Mouse (Mus musculus) CH12.LX (cell line): ENCODE data around the gene Cyfip2. TPM values are rescaled to one million over a fixed set of nuclear protein-coding genes. Genes with fewer than 3 reads are reported as not detected.

Experiments used
- DNase-seq: peaks from one replicate; pipeline ENCODE4 v3.0.0-alpha.2; 2013; ENCODE audit errors: extremely low read depth
- H3K27ac ChIP-seq: 2 replicates; pipeline ENCODE4 v1.5.1; 2012; ENCODE audit warnings: low read depth, mild to moderate bottlenecking, control low read depth, moderate library complexity; ENCODE audit not compliant: insufficient read depth
- H3K27me3 ChIP-seq: replicated peaks from 2 replicates; pipeline ENCODE3; 2012; ENCODE audit warnings: inconsistent platforms
- H3K36me3 ChIP-seq, 2 experiments: replicated peaks in 1 of 2; 2 replicates each; pipeline versions ENCODE3 to v1.6.1; 2012; ENCODE audit warnings: inconsistent platforms in 1 of 2, low read length in 1 of 2, mild to moderate bottlenecking in 1 of 2, mixed read lengths in 1 of 2, moderate library complexity in 1 of 2; ENCODE audit not compliant: control insufficient read depth in 1 of 2, insufficient read depth in 1 of 2
- H3K4me1 ChIP-seq, 2 experiments: 2 replicates each; pipeline ENCODE4 v1.6.1; 2012; ENCODE audit warnings: inconsistent platforms in 1 of 2, moderate library complexity in 1 of 2; ENCODE audit not compliant: insufficient read depth in 2 of 2, control insufficient read depth in 1 of 2
- H3K4me2 ChIP-seq: 2 replicates; pipeline ENCODE4 v1.6.1; 2012; ENCODE audit warnings: low read depth, mild to moderate bottlenecking, control low read depth; ENCODE audit not compliant: poor library complexity, insufficient read depth, severe bottlenecking
- H3K4me3 ChIP-seq, 3 experiments: fragments of 150-350 bp in 1 of 3; sonication (generic) in 1 of 3; replicated peaks in 1 of 3; 2 replicates each; pipeline versions ENCODE3 to v1.5.1; 2011 to 2012; ENCODE audit warnings: low read depth in 2 of 3, low read length in 2 of 3, mild to moderate bottlenecking in 2 of 3, moderate library complexity in 2 of 3, control low read depth in 1 of 3, improper control_type of control experiment in 1 of 3, inconsistent platforms in 1 of 3, mixed read lengths in 1 of 3; ENCODE audit not compliant: poor library complexity in 1 of 3
- H3K79me2 ChIP-seq: replicated peaks from 2 replicates; pipeline ENCODE4 v1.6.1; 2012; ENCODE audit warnings: mild to moderate bottlenecking, moderate library complexity; ENCODE audit not compliant: control insufficient read depth, poor library complexity, insufficient read depth, severe bottlenecking; ENCODE audit errors: extremely low read depth
- H3K9ac ChIP-seq: 2 replicates; pipeline ENCODE4 v1.6.1; 2012; ENCODE audit warnings: low read depth, mild to moderate bottlenecking, control low read depth, moderate library complexity; ENCODE audit not compliant: insufficient read depth
- H3K9me3 ChIP-seq: replicated peaks from 2 replicates; pipeline ENCODE3; 2012; ENCODE audit warnings: low read length, inconsistent platforms, mixed read lengths
- BHLHE40 ChIP-seq: IDR thresholded peaks from 2 replicates; pipeline ENCODE4 v1.6.1; 2011; ENCODE audit warnings: mild to moderate bottlenecking, low read depth, low read length, improper control_type of control experiment
- CHD2 ChIP-seq: IDR thresholded peaks from 2 replicates; pipeline ENCODE4 v1.6.1; 2011; ENCODE audit warnings: low read length, improper control_type of control experiment
- CTCF ChIP-seq, 2 experiments: IDR thresholded peaks in 1 of 2; conservative IDR thresholded peaks in 1 of 2; 2 replicates each; pipeline ENCODE4 v1.5.1; 2011 to 2012; ENCODE audit warnings: low read depth in 2 of 2, low read length in 2 of 2, improper control_type of control experiment in 1 of 2, inconsistent platforms in 1 of 2, mild to moderate bottlenecking in 1 of 2, moderate library complexity in 1 of 2
- E2F4 ChIP-seq: IDR thresholded peaks from 2 replicates; pipeline ENCODE4 v1.6.1; 2011; ENCODE audit warnings: low read depth, low read length, improper control_type of control experiment; ENCODE audit not compliant: insufficient replicate concordance
- ELF1 ChIP-seq: IDR thresholded peaks from 2 replicates; pipeline ENCODE4 v1.6.1; 2014; ENCODE audit warnings: low read depth, mild to moderate bottlenecking, inconsistent platforms, low read length, improper control_type of control experiment
- ETS1 ChIP-seq: conservative IDR thresholded peaks from 2 replicates; pipeline ENCODE4 v1.6.1; 2012; ENCODE audit warnings: low read depth, mild to moderate bottlenecking, inconsistent platforms, low read length, improper control_type of control experiment, moderate library complexity
- HCFC1 ChIP-seq: IDR thresholded peaks from 2 replicates; pipeline ENCODE4 v1.6.1; 2012; ENCODE audit warnings: low read depth, mild to moderate bottlenecking, inconsistent platforms, low read length, improper control_type of control experiment
- JUN ChIP-seq: IDR thresholded peaks from 2 replicates; pipeline ENCODE4 v1.6.1; 2011; ENCODE audit warnings: low read depth, mild to moderate bottlenecking, low read length, improper control_type of control experiment, moderate library complexity; ENCODE audit not compliant: insufficient read depth
- JUND ChIP-seq: conservative IDR thresholded peaks from 2 replicates; pipeline ENCODE4 v1.6.1; 2011; ENCODE audit warnings: low read depth, low read length, improper control_type of control experiment
- MAFK ChIP-seq: IDR thresholded peaks from 2 replicates; pipeline ENCODE4 v1.6.1; 2011; ENCODE audit warnings: low read length, improper control_type of control experiment; ENCODE audit not compliant: insufficient replicate concordance
- MAX ChIP-seq: IDR thresholded peaks from 2 replicates; pipeline ENCODE4 v1.6.1; 2011; ENCODE audit warnings: low read length, improper control_type of control experiment
- MEF2A ChIP-seq: IDR thresholded peaks from 2 replicates; pipeline ENCODE4 v1.6.1; 2014; ENCODE audit warnings: low read depth, mild to moderate bottlenecking, inconsistent platforms, low read length, improper control_type of control experiment, borderline replicate concordance
- MXI1 ChIP-seq: IDR thresholded peaks from 2 replicates; pipeline ENCODE4 v1.6.1; 2011; ENCODE audit warnings: mild to moderate bottlenecking, low read depth, low read length, improper control_type of control experiment
- MYC ChIP-seq: IDR thresholded peaks from 2 replicates; pipeline ENCODE4 v1.6.1; 2011; ENCODE audit warnings: low read depth, mild to moderate bottlenecking, improper control_type of control experiment, low read length
- NRF1 ChIP-seq: IDR thresholded peaks from 2 replicates; pipeline ENCODE4 v1.6.1; 2014; ENCODE audit warnings: low read depth, mild to moderate bottlenecking, inconsistent platforms, low read length, improper control_type of control experiment, moderate library complexity
- PAX5 ChIP-seq: IDR thresholded peaks from 2 replicates; pipeline ENCODE4 v1.6.1; 2012; ENCODE audit warnings: low read length, inconsistent platforms, mixed read lengths
- POLR2A ChIP-seq: IDR thresholded peaks from 2 replicates; pipeline ENCODE4 v1.6.1; 2011; ENCODE audit warnings: low read depth, mild to moderate bottlenecking, improper control_type of control experiment, low read length
- POLR2AphosphoS2 ChIP-seq: IDR thresholded peaks from 2 replicates; pipeline ENCODE4 v1.6.1; 2011; ENCODE audit warnings: low read depth, low read length, improper control_type of control experiment
- RAD21 ChIP-seq: IDR thresholded peaks from 2 replicates; pipeline ENCODE4 v1.6.1; 2011; ENCODE audit warnings: low read depth, mild to moderate bottlenecking, low read length, improper control_type of control experiment, moderate library complexity
- RCOR1 ChIP-seq: conservative IDR thresholded peaks from 2 replicates; pipeline ENCODE4 v1.6.1; 2012; ENCODE audit warnings: low read depth, mild to moderate bottlenecking, inconsistent platforms, low read length, improper control_type of control experiment
- SMC3 ChIP-seq: IDR thresholded peaks from 2 replicates; pipeline ENCODE4 v1.6.1; 2011; ENCODE audit warnings: low read depth, low read length, improper control_type of control experiment
- TBP ChIP-seq: conservative IDR thresholded peaks from 2 replicates; pipeline ENCODE4 v1.6.1; 2011; ENCODE audit warnings: low read depth, low read length, improper control_type of control experiment
- TCF12 ChIP-seq: IDR thresholded peaks from 2 replicates; pipeline ENCODE4 v1.6.1; 2014; ENCODE audit warnings: low read depth, mild to moderate bottlenecking, inconsistent platforms, low read length, improper control_type of control experiment
- UBTF ChIP-seq: IDR thresholded peaks from 2 replicates; pipeline ENCODE4 v1.6.1; 2012; ENCODE audit warnings: low read depth, mild to moderate bottlenecking, inconsistent platforms, low read length, improper control_type of control experiment, moderate library complexity
- USF1 ChIP-seq: IDR thresholded peaks from 2 replicates; pipeline ENCODE4 v1.6.1; 2014; ENCODE audit warnings: low read depth, mild to moderate bottlenecking, inconsistent platforms, low read length, improper control_type of control experiment
- USF2 ChIP-seq: conservative IDR thresholded peaks from 2 replicates; pipeline ENCODE4 v1.6.1; 2011; ENCODE audit warnings: low read depth, low read length, improper control_type of control experiment
- ZNF384 ChIP-seq: IDR thresholded peaks from 2 replicates; pipeline ENCODE4 v1.6.1; 2012; ENCODE audit warnings: low read depth, low read length, improper control_type of control experiment, inconsistent platforms
- dilution Hi-C: fragments of 300-500 bp; cut with MboI; formaldehyde crosslinking; loops from 2 replicates; pipeline ENCODE4 v1.14.3; 2020; ENCODE audit warnings: low sequenced_read_pairs; ENCODE audit not compliant: extremely low pct_unique_long_range_greater_than_20kb, extremely low pct_ligation_motif_present
- in situ Hi-C: fragments of 300-500 bp; cut with MboI; formaldehyde crosslinking; loops from 3 replicates; pipeline ENCODE4 v1.14.3; 2019; ENCODE audit warnings: low sequenced_read_pairs, low pct_ligation_motif_present, low pct_unique_long_range_greater_than_20kb, mixed read lengths
- polyA plus RNA-seq: library from polyadenylated mRNA; unstranded; fragments of >175 nt; gene quantifications from 2 replicates; pipeline ENCODE4 v1.2.1, GENCODE M21; 2012; ENCODE audit warnings: low read depth; ENCODE audit not compliant: insufficient read length
- total RNA-seq, 2 experiments: library from RNA; depleted of rRNA; stranded (reverse); fragments of 300-350 nt in 1 of 2; fragments of >200 nt in 1 of 2; gene quantifications; 2 replicates each; pipeline ENCODE4 v1.2.3; 2012 to 2014

Cyfip2 gene
- total and polyA plus RNA-seq, 3 experiments, result 40.7 to 194 (median 97.6) TPM

GRCm38 (mm10) chr11:46308271-46308974, 4.2 kb downstream of the Cyfip2 start (continued):
- TF ChIP-seq ETS1 (peak; percentile 95), MAFK (peak; percentile 82), MYC (peak; percentile 99), RCOR1 (0 out of 2 replicates have a peak, but pooled peaks have one; percentile 73)

GRCm38 (mm10) chr11:46307768-46308167, 4.9 kb downstream of the Cyfip2 start:
- Histone ChIP-seq H3K79me2 (peaks cover 81% of the 10 kb centered on the region), H3K4me2 (peak overlapping the region; percentile 85), H3K27me3 (no peaks in the 10 kb centered on the region), H3K9me3 (no peaks in the 10 kb centered on the region), H3K4me1 (peaks cover 17 to 43% of the 10 kb centered on the region in 2 experiments), H3K9ac (peak overlapping the region; percentile 90), H3K36me3 (peaks cover 5 to 31% of the 10 kb centered on the region in 2 experiments)
- DNase-seq, result peak; percentile 54
- dilution Hi-C loops, result no loop called here
- in situ Hi-C loops, result loop anchor here (5.0 kb wide), 2 partner anchors 40 to 130 kb away; partner anchors contain the start of gene Med7
- TF ChIP-seq PAX5 (no peak), NRF1 (no peak), TBP (0 out of 2 replicates have a peak, but pooled peaks have one; percentile 33), HCFC1 (no peak), BHLHE40 (no peak), UBTF (no peak), ELF1 (no peak)
- TF ChIP-seq, all 38 proteins: peak for 1
- peak overlapping the region; percentile 97 for H3K27ac ChIP-seq
- H3K4me3 ChIP-seq, result peak overlapping the region; percentile 56 to 94 (median 89)

GRCm38 (mm10) chr11:46306776-46307175, 5.9 kb downstream of the Cyfip2 start:
- dilution Hi-C loops, result no loop called here
- peaks cover 22 to 50% of the 10 kb centered on the region in 2 experiments for H3K4me1 ChIP-seq
- DNase-seq, result peak; percentile 92
- no peak for TF ChIP-seq POLR2AphosphoS2
- no peak for TF ChIP-seq E2F4
- TF ChIP-seq MEF2A, result peak; percentile 98
- TF ChIP-seq TBP, result 0 out of 2 replicates have a peak, but pooled peaks have one; percentile 26
- TF ChIP-seq ZNF384, result peak; percentile 37
- peak; percentile 77 for TF ChIP-seq MAX
- 0 out of 2 replicates have a peak, but pooled peaks have one; percentile 31 for TF ChIP-seq JUN
- peak; percentile 92 for TF ChIP-seq CHD2
- TF ChIP-seq RAD21, result no peak; the same call in 1 of the 2 replicates
- no peak for TF ChIP-seq PAX5
- TF ChIP-seq MXI1, result peak; percentile 72; the same call in 1 of the 2 replicates
- no peak for TF ChIP-seq UBTF
- no peak for TF ChIP-seq POLR2A
- TF ChIP-seq USF2, result no peak
- 0 out of 2 replicates have a peak, but pooled peaks have one; percentile 62 for TF ChIP-seq MAFK
- peak; percentile 20; the same call in 1 of the 2 replicates for TF ChIP-seq SMC3
- peak; percentile 52 for TF ChIP-seq JUND
- peak; percentile 79 for TF ChIP-seq TCF12
- no peak for TF ChIP-seq USF1
- TF ChIP-seq CTCF (conservative IDR thresholded peaks at IDR 0.05 in 1 of 2, IDR thresholded peaks at IDR 0.05 in 1 of 2; ENCODE audit: low read depth in 2 of 2, low read length in 2 of 2), result no peak
- peak; percentile 81 for TF ChIP-seq BHLHE40
- TF ChIP-seq ETS1, result peak; percentile 95

More at GRCm38 (mm10) chr11:46306776-46307175, 5.9 kb downstream of the Cyfip2 start:
- Histone ChIP-seq H3K27me3 (no peaks in the 10 kb centered on the region), H3K4me3 (peak overlapping the region; percentile 41 to 56 (median 50)), H3K9me3 (no peaks in the 10 kb centered on the region), H3K9ac (peak overlapping the region; percentile 90), H3K27ac (peak overlapping the region; percentile 97), H3K79me2 (peaks cover 88% of the 10 kb centered on the region), H3K4me2 (peak overlapping the region; percentile 85), H3K36me3 (peaks cover 12 to 40% of the 10 kb centered on the region in 2 experiments)
- in situ Hi-C loops, result loop anchor here (5.0 kb wide), 2 partner anchors 41 to 131 kb away; partner anchors contain the start of gene Med7
